Mouse (Mus musculus) midbrain, embryonic 14.5 days (tissue): ENCODE data around the gene Pald1. TPM values are rescaled to one million over a fixed set of nuclear protein-coding genes. Genes with fewer than 3 reads are reported as not detected.
A peak's percentile ranks its signal among the peaks of the same experiment; 100 is the strongest.

Source experiments
- ATAC-seq: fragments of 200-750 bp; cut with Nextera tagmentation; 2 replicates; pipeline ENCODE4 v1.8.0; 2017; ENCODE audit warnings: moderate number of reproducible peaks, moderate library complexity; ENCODE audit not compliant: low FRiP score, low TSS enrichment
- DNase-seq: peaks from one replicate; pipeline ENCODE4 v3.0.0-alpha.2; 2015
- H3K27ac ChIP-seq: fragments of 300-500 bp; sonication (generic); replicated peaks from 2 replicates; pipeline ENCODE4 v1.5.1; 2014; ENCODE audit warnings: mild to moderate bottlenecking, low read depth, low read length, moderate library complexity
- H3K27me3 ChIP-seq: fragments of 300-500 bp; sonication (generic); 2 replicates; pipeline ENCODE4 v1.6.1; 2014; ENCODE audit warnings: low read length, control low read depth, mixed read lengths; ENCODE audit not compliant: control insufficient read depth, insufficient read depth
- H3K36me3 ChIP-seq: fragments of 300-500 bp; sonication (generic); 2 replicates; pipeline ENCODE4 v1.6.1; 2014; ENCODE audit warnings: low read length, control low read depth; ENCODE audit not compliant: control insufficient read depth, insufficient read depth
- H3K4me1 ChIP-seq: fragments of 300-500 bp; sonication (generic); 2 replicates; pipeline ENCODE4 v1.6.1; 2014; ENCODE audit warnings: mild to moderate bottlenecking, antibody characterized with exemption, low read length, control low read depth; ENCODE audit not compliant: control insufficient read depth, insufficient read depth
- H3K4me2 ChIP-seq: fragments of 300-500 bp; sonication (generic); 2 replicates; pipeline ENCODE4 v1.6.1; 2014; ENCODE audit warnings: mild to moderate bottlenecking, low read length, moderate library complexity
- H3K4me3 ChIP-seq: fragments of 300-500 bp; sonication (generic); replicated peaks from 2 replicates; pipeline ENCODE4 v1.5.1; 2014; ENCODE audit warnings: low read depth, low read length
- H3K9ac ChIP-seq: fragments of 300-500 bp; sonication (generic); replicated peaks from 2 replicates; pipeline ENCODE4 v1.6.1; 2014; ENCODE audit warnings: mild to moderate bottlenecking, low read length, moderate library complexity
- H3K9me3 ChIP-seq: fragments of 300-500 bp; sonication (generic); 2 replicates; pipeline ENCODE4 v1.6.1; 2016; ENCODE audit warnings: low read length, control low read depth, mixed read lengths; ENCODE audit not compliant: control insufficient read depth
- WGBS: fragments of 180-500 bp; shearing (Covaris S2); extraction: QIAGEN DNeasy Blood & Tissue Kit; methylation state at CpG from one replicate; pipeline ENCODE4 v1.1.7; 2014; 5-methylcytosine and 5-hydroxymethylcytosine counted together
- polyA plus RNA-seq: library from polyadenylated mRNA; unstranded; fragments of >200 nt; fragmentation: Nextera tagmentation; extraction: Ambion mirVana; gene quantifications from 2 replicates; pipeline ENCODE4 v1.2.1, GENCODE M21; 2014

Gene Pald1
- polyA plus RNA-seq, 1 experiment from 2014 or later: 18.7 TPM

DNA sequence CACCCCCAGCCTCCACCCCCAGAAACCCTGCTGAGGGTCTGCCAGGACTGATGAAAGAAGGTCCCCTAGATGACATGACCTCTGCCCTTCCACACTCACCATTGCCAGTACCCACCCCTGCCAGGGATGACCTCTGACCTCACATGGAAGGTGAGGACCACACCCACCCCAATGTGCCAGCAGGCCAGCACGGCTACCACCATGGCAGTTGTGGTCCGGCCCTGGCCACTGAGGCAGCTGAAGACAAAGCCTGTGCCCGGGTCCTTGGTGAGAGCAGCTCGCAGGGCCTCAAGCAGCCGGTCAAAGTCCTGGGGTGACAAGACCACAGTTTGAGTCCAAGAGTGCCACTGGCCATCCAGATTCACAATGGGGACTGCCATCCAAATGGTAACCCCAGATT lies 42.3 kb downstream of the Pald1 start:
- H3K4me2 ChIP-seq: no peak overlapping the region
- no peak overlapping the region for H3K4me3 ChIP-seq
- no peaks in the 10 kb centered on the region for H3K9me3 ChIP-seq
- 88% methylated on average over 5 of the region's 5 CpGs for WGBS
- no peak for DNase-seq
- no peaks in the 10 kb centered on the region for H3K36me3 ChIP-seq
- no peak overlapping the region for H3K9ac ChIP-seq
- ATAC-seq: 0 out of 2 replicates have a peak, but pooled peaks have one; percentile 18
- H3K27ac ChIP-seq: no peak overlapping the region
- no peaks in the 10 kb centered on the region for H3K27me3 ChIP-seq
- H3K4me1 ChIP-seq: 0 out of 2 replicates have a peak, but pooled peaks cover 4% of the 10 kb centered on the region

DNA sequence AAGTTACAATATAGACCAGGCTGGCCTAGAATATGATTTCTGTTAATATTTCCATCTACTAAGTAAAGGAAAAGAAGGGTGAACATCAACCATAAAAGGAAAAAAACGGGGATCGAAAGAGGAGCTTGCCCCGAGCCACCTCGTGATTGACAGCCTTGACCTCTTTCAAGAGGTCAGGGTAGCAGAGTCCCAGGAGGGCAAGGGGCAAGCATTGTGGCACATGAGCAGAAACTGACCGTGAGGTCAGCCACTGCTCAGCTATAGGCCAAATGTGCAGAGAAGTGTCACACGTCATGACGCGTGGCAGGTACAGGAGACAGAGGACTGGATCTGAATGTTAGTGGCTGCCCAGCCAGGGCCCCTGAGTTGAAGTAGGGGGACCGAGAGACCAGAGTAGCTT lies 43.1 kb downstream of the Pald1 start:
- no peaks in the 10 kb centered on the region for H3K27me3 ChIP-seq
- ATAC-seq (no peak), DNase-seq (no peak)
- H3K9me3 ChIP-seq: no peaks in the 10 kb centered on the region
- H3K4me1 ChIP-seq: 0 out of 2 replicates have a peak, but pooled peaks cover 3% of the 10 kb centered on the region
- no peak overlapping the region for H3K4me3 ChIP-seq
- 75% methylated on average over 9 of the region's 9 CpGs for WGBS
- no peak overlapping the region for H3K27ac ChIP-seq
- no peak overlapping the region for H3K4me2 ChIP-seq
- no peak overlapping the region for H3K9ac ChIP-seq
- no peaks in the 10 kb centered on the region for H3K36me3 ChIP-seq

DNA sequence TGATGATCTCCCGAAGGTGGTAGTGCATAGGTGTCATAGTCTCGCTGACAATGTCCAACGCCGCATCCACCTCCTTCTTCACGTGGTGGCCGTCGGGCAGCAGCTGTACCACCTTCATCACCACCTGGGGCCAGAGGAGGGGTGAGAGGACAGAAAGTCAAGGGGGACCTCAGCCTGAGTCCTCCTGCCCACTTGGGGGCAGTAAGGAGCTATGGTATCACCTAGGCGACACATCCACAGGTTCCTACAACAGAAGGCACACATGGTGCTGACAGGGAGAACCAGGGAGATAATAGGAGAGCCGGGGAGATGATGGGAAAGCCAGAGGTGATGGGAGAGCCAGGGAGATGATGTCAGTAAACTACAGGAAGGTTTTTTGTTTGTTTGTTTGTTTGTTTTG lies 44.1 kb downstream of the Pald1 start:
- no peak overlapping the region for H3K9ac ChIP-seq
- 89% methylated on average over 9 of the region's 9 CpGs for WGBS
- H3K27ac ChIP-seq: no peak overlapping the region

DNA sequence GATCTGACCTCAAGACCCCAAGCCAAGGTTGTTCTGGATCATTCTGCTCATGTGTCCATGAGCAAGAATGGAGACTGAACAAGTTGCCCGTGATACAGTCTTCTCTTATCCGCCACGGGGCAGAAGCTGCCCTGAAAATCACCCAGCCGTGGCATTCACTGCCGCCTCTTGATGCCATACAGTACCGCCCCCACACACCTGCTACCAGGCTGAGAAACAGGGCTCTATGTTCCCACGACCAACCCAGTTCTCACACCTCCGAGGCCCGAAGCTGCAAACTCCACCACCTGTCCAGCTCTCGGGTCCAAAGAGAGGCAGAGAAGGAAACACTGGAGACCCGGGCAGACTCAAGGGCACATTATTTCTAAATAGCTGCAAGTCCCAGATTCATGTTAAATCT lies 45.7 kb downstream of the Pald1 start:
- no peak overlapping the region for H3K4me2 ChIP-seq
- H3K4me1 ChIP-seq: no peaks in the 10 kb centered on the region
- no peaks in the 10 kb centered on the region for H3K9me3 ChIP-seq
- H3K36me3 ChIP-seq: no peaks in the 10 kb centered on the region
- no peaks in the 10 kb centered on the region for H3K27me3 ChIP-seq
- H3K27ac ChIP-seq: no peak overlapping the region
- no peak overlapping the region for H3K9ac ChIP-seq
- no peak overlapping the region for H3K4me3 ChIP-seq
- ATAC-seq: no peak
- DNase-seq: no peak
- WGBS: 90% methylated on average over 11 of the region's 11 CpGs

More for the DNA sequence above, 44.1 kb downstream of the Pald1 start:
- DNase-seq: no peak
- H3K4me1 ChIP-seq: no peaks in the 10 kb centered on the region
- H3K4me2 ChIP-seq: no peak overlapping the region
- no peaks in the 10 kb centered on the region for H3K36me3 ChIP-seq
- H3K9me3 ChIP-seq: no peaks in the 10 kb centered on the region
- no peak for ATAC-seq
- no peak overlapping the region for H3K4me3 ChIP-seq
- H3K27me3 ChIP-seq: no peaks in the 10 kb centered on the region

DNA sequence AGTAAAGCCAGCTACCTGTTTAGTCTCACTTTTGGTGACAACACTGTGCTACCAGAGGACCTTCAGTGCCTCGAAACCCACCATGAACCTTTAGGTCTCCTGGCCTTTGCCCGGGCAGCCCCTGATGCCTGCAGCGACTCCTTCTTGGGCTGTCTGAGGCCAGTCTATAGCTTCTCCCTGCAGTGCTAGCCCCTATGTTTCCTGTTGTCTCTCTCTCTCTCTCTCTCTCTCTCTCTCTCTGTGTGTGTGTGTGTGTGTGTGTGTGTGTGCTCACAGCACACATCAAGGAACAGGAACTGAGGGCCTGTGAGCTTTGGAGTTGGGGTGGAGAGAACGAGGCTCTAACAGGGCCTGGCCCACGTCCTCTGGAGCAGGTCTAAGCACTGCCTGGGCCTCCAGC lies 46.7 kb downstream of the Pald1 start:
- Histone ChIP-seq H3K4me2 (no peak overlapping the region), H3K9ac (no peak overlapping the region), H3K9me3 (no peaks in the 10 kb centered on the region), H3K4me1 (no peaks in the 10 kb centered on the region), H3K4me3 (no peak overlapping the region), H3K36me3 (no peaks in the 10 kb centered on the region), H3K27me3 (no peaks in the 10 kb centered on the region), H3K27ac (no peak overlapping the region)
- DNase-seq (no peak), ATAC-seq (no peak)
- WGBS: 75% methylated on average over 5 of the region's 5 CpGs

DNA sequence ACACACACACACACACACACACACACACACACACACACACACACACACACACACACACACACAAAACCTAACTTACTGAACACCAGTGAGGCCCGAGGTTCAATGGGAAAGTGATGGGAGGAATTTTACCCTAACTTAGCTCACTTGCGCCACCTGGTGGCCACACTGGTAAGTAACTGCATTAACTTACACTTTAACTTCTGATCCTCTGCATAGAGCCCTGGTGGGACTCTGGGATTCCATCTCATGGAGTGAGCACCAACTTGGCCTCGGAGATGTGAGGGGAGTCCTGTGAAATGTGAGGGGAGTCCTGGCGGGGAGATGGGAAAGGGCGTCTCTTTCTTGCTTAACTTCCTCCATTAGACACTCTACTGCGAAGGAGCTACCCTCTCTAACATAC lies 47.2 kb downstream of the Pald1 start:
- Histone ChIP-seq H3K27ac (no peak overlapping the region), H3K9ac (no peak overlapping the region), H3K4me2 (no peak overlapping the region), H3K4me3 (no peak overlapping the region), H3K4me1 (no peaks in the 10 kb centered on the region), H3K27me3 (no peaks in the 10 kb centered on the region), H3K9me3 (no peaks in the 10 kb centered on the region), H3K36me3 (no peaks in the 10 kb centered on the region)
- no peak for ATAC-seq
- WGBS: 24% methylated on average over 6 of the region's 6 CpGs
- DNase-seq: peak; percentile 96

DNA sequence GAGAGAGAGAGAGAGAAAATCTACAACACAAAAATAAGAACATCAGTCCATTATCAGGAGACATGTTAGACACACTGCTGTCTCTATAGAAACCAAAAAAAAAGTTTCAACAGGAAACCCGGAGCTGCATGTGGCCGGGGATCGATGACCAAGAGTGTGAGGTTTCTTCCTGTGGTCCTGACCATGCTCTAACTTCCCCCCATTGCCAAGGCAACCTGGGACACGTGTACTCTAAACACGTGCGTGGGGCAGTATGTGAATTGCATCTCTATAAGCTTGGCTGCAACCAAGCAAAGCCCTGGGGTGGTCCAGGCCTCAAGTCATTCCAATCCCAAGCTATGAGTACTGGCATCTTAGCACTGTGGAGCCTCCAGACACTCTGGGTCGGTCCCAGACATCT lies 48.8 kb downstream of the Pald1 start:
- no peak for DNase-seq
- WGBS: 72% methylated on average over 7 of the region's 7 CpGs
- Histone ChIP-seq H3K9ac (no peak overlapping the region), H3K4me3 (no peak overlapping the region), H3K9me3 (no peaks in the 10 kb centered on the region), H3K36me3 (no peaks in the 10 kb centered on the region), H3K27ac (no peak overlapping the region), H3K4me1 (no peaks in the 10 kb centered on the region), H3K27me3 (no peaks in the 10 kb centered on the region), H3K4me2 (no peak overlapping the region)
- no peak for ATAC-seq

DNA sequence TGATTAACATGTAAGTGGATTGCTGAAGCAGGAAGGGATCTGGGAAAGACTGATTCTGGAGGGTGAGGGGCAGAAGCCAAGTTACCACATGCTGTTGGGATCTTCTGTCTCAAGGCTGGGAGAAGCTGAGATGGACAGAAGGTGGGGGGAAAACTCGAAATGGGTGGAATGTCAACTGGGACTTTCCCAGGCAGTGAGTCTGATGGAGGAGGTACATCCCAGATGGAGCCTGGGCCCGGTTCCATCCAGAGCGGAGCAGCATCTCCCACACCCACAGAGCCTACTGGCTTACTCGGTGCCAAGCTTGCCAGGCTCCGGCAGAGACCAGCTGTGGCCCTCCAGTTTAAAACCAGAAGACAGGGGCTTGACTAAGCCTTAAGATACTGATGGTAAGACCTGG lies 52.3 kb downstream of the Pald1 start:
- ATAC-seq (no peak), DNase-seq (no peak)
- Histone ChIP-seq H3K9me3 (no peaks in the 10 kb centered on the region), H3K4me3 (no peak overlapping the region), H3K4me2 (no peak overlapping the region), H3K36me3 (no peaks in the 10 kb centered on the region), H3K27ac (no peak overlapping the region), H3K4me1 (no peaks in the 10 kb centered on the region), H3K9ac (no peak overlapping the region), H3K27me3 (no peaks in the 10 kb centered on the region)
- WGBS: 87% methylated on average over 5 of the region's 5 CpGs

DNA sequence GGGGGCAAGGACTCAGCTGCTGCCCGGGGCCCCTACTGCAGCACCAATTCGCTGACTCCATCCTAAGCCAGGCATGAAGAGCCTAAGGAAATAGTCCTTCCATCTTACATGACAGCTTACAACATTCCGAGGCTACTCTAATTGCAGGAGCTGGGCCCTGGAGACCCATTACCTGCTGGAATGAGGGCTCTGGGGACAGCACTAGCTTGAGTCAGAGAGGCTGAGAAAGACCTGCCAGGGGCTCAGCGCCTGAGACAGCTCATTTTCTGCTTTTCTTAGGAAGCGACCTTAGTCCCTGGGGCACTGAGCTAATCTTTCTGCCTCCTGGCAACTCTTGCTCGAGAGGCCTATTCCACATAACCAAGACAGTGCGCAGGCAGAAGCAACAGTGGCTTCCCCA lies 54.4 kb downstream of the Pald1 start:
- H3K4me2 ChIP-seq: no peak overlapping the region
- H3K36me3 ChIP-seq: no peaks in the 10 kb centered on the region
- DNase-seq (peak; percentile 62), ATAC-seq (no peak)
- no peaks in the 10 kb centered on the region for H3K9me3 ChIP-seq
- 28% methylated on average over 7 of the region's 7 CpGs for WGBS
- H3K4me3 ChIP-seq: no peak overlapping the region
- no peak overlapping the region for H3K9ac ChIP-seq
- no peak overlapping the region for H3K27ac ChIP-seq
- no peaks in the 10 kb centered on the region for H3K4me1 ChIP-seq
- no peaks in the 10 kb centered on the region for H3K27me3 ChIP-seq
